Mouse (Mus musculus): ENCODE results near the gene Tecrl. TPM values are rescaled to one million over a fixed set of nuclear protein-coding genes. Genes with fewer than 3 reads are reported as not detected.

The Tecrl gene
- 0.06 TPM in 1 of 2 replicates, not detected in the other for polyA plus RNA-seq (2016; fragmentation: Nextera tagmentation; extraction: Ambion mirVana)

DNA sequence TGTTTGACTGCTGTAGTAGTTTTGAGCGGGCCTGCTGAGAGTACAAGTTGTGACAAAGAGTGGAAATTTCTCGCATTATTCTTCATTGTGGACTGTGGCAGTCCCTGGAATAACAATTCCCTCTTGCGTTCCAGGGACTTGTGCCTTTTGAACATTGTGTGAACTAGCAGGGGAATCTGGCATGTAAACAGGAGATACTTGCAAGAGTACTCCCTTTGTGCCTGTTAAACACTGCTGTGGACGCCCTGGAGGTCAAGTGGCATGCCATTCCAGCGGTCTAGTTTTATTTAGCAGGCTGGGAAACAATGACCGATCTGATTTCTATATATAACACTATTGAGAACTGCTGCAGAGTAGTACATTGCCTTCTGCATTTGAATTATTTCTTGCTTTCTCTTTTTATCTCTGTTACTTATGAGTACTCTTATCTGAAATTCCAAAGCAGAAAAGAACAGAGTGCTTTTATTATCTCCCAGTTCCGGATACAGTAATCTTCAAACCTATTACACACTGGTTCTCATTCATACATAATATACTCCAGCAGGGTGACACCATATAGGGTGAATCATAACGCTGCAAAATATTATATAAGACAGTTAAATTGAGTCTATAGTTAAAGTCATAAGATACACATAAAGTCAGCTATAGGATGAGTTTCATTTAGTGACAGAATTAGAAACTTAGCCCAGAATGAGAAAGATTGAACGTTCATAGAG is at the start of gene Tecrl:
Tecrl (minus strand) TSS at position 350 of the 716 bp plus-strand sequence.
- H3K4me3 ChIP-seq = no peak within 1 kb of the TSS
- no peak for ATAC-seq
- no peak within 1 kb of the TSS for H3K27ac ChIP-seq
- H3K9me3 ChIP-seq (replicated peaks) = no peaks in the 10 kb centered on the region
- WGBS (ENCODE audit: insufficient replicate concordance) = 51% methylated on average over 9 of the region's 9 CpGs
- H3K36me3 ChIP-seq = no peaks in the 10 kb centered on the region
- H3K4me2 ChIP-seq = no peak within 1 kb of the TSS
- no peaks in the 10 kb centered on the region for H3K27me3 ChIP-seq (replicated peaks)
- H3K9ac ChIP-seq = no peak within 1 kb of the TSS
- no peaks in the 10 kb centered on the region for H3K4me1 ChIP-seq

DNA sequence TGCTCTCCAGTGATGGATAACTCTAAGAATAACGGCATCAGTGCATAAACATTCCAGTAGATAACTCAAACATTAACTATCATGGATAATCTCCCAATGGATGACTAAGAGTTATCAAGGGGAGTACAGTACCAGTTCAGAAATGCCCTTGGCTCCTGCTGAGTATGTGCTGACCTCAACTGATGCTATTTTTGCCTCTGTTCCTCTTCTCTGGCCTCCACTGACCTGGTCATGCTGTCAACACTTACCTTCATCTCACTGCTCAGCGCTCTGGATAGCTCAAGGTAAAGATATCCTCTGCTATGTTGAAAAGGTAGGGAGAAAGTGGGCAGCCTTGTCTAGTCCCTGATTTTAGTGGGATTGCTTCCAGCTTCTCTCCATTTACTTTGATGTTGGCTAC is 30.0 kb upstream of the Tecrl start:
- H3K4me3 ChIP-seq = no peak overlapping the region
- no peak overlapping the region for H3K9ac ChIP-seq
- no peaks in the 10 kb centered on the region for H3K9me3 ChIP-seq (replicated peaks)
- 66% methylated on average over 2 of the region's 2 CpGs for WGBS (ENCODE audit: insufficient replicate concordance)
- H3K27ac ChIP-seq = no peak overlapping the region
- H3K4me2 ChIP-seq = no peak overlapping the region
- no peaks in the 10 kb centered on the region for H3K4me1 ChIP-seq
- no peaks in the 10 kb centered on the region for H3K36me3 ChIP-seq
- no peak for ATAC-seq
- no peaks in the 10 kb centered on the region for H3K27me3 ChIP-seq (replicated peaks)

DNA sequence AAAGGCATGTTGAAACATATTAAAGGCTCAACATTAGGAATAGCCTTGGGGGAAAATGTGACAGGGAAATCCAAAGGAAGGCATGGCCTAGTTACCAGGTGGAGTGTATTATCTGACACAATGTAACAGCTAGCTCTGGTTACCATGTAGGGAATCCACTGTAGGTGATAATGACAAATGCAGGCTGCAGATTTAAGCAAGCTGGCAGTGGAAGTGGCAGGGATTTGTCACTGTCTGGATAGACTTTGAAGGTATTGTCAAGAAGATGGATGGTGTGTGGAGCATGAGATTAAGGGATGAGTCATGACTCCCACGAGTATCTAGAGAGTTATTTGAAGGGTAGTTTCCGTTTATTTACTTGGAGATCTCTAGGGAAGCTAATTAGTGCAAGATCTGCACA is 3.4 kb downstream of the Tecrl start:
- H3K9me3 ChIP-seq (replicated peaks) = no peaks in the 10 kb centered on the region
- no peak for ATAC-seq
- H3K9ac ChIP-seq = no peak overlapping the region
- no peaks in the 10 kb centered on the region for H3K27me3 ChIP-seq (replicated peaks)
- H3K4me2 ChIP-seq = no peak overlapping the region
- no peak overlapping the region for H3K27ac ChIP-seq
- H3K4me3 ChIP-seq = no peak overlapping the region
- no peaks in the 10 kb centered on the region for H3K36me3 ChIP-seq
- H3K4me1 ChIP-seq = no peaks in the 10 kb centered on the region
- 12% methylated on average over 2 of the region's 2 CpGs for WGBS (ENCODE audit: insufficient replicate concordance)

DNA sequence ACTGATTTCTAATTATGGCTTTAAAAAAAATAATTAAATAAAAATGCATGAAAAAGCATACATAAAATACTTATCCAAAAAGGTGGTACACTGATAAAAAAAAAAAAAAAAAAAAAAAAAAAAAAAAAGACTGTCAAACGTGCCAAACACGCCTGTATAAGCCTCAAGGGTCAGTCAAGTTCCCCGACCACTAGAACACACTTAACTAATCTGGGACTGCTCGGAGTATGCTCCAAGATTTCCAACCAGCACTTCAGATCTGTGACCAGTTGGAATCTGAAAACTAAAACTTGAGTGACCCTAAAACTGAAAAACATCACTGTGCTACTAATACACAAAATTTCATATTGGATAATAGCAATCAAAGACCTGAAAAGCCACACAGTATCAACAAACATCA is 15.9 kb downstream of the Tecrl start:
- Histone ChIP-seq H3K27ac (no peak overlapping the region), H3K4me2 (no peak overlapping the region), H3K27me3 (replicated peaks) (no peaks in the 10 kb centered on the region), H3K9me3 (replicated peaks) (no peaks in the 10 kb centered on the region), H3K4me1 (no peaks in the 10 kb centered on the region), H3K9ac (no peak overlapping the region), H3K36me3 (no peaks in the 10 kb centered on the region), H3K4me3 (no peak overlapping the region)
- WGBS (ENCODE audit: insufficient replicate concordance) = 52% methylated on average over 4 of the region's 4 CpGs
- no peak for ATAC-seq

DNA sequence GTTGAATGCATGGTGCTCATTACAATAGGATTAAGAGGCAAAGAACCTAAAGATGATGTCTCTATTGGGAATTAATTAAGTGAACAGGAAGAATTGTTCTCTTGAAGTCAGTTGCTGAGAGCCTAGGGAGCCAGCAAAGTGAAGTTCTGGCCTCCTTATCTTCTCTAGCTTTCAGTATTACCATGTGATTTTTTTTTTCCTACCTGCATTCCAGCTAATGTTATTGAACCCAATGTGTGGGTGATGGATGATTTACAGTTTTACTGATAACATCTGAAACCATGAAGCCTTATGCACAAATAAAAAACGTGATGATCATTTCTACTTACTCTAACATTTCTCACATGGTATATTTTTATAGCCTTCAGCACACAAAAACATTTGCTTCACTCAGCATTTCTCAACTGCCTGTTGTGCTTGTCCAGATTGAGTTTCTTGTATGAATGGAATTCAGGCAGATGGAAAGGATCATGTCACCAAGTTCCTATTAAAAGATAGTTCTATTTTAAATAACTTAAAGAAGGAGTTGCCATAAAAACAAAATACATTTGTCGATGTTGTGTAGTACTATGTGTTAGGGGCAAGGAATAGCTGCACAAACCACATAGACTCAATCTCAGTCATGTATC is 87.7 kb downstream of the Tecrl start:
- H3K9ac ChIP-seq = no peak overlapping the region
- 51% methylated on average over 2 of the region's 2 CpGs for WGBS (ENCODE audit: insufficient replicate concordance)
- no peak for ATAC-seq

DNA sequence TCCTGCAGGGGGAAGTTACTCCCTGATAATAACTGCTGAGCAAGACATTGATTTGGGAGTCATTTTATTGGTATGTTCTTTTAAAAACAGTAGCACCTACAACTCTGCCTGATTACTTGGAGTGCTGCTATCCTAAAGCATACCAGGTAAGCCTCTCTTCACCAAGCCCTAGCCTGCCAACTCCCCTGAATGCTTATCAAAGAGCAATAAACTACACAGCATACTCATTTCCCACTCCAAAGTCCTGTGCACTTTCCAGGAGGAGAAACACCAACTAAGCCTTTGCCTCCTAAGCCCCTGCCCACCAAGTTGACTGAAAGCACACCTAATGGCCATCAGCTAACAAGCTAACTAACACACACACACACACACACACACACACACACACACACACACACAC is 94.9 kb downstream of the Tecrl start:
- Histone ChIP-seq H3K27me3 (replicated peaks) (no peaks in the 10 kb centered on the region), H3K4me2 (no peak overlapping the region), H3K27ac (no peak overlapping the region), H3K9me3 (replicated peaks) (no peaks in the 10 kb centered on the region), H3K4me3 (no peak overlapping the region), H3K4me1 (no peaks in the 10 kb centered on the region), H3K36me3 (no peaks in the 10 kb centered on the region), H3K9ac (no peak overlapping the region)
- ATAC-seq = no peak

More for the DNA sequence above, 87.7 kb downstream of the Tecrl start:
- Histone ChIP-seq H3K27me3 (replicated peaks) (no peaks in the 10 kb centered on the region), H3K36me3 (no peaks in the 10 kb centered on the region), H3K27ac (no peak overlapping the region), H3K4me3 (no peak overlapping the region), H3K4me2 (no peak overlapping the region), H3K4me1 (no peaks in the 10 kb centered on the region), H3K9me3 (replicated peaks) (no peaks in the 10 kb centered on the region)

DNA sequence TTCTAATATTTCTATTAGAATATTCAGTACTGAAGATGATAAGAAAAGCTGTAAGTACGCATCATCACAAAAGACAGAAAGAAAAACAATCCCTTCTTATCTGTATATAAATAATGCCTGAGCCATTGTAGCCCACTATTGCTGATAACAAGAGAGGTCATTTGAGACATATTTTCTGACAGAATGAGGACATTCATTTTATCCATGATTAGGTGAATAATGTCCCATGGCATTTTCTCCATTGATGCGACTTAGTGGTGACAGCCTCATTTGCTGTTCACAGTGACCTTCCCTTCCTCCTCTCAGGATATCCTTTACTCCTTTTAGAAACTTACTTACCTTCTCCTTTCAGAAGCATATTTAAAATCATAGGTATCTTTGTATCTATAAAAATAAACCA is 100.9 kb downstream of the Tecrl start:
- WGBS (ENCODE audit: insufficient replicate concordance) = 76% methylated on average over 2 of the region's 2 CpGs
- H3K9ac ChIP-seq = no peak overlapping the region

DNA sequence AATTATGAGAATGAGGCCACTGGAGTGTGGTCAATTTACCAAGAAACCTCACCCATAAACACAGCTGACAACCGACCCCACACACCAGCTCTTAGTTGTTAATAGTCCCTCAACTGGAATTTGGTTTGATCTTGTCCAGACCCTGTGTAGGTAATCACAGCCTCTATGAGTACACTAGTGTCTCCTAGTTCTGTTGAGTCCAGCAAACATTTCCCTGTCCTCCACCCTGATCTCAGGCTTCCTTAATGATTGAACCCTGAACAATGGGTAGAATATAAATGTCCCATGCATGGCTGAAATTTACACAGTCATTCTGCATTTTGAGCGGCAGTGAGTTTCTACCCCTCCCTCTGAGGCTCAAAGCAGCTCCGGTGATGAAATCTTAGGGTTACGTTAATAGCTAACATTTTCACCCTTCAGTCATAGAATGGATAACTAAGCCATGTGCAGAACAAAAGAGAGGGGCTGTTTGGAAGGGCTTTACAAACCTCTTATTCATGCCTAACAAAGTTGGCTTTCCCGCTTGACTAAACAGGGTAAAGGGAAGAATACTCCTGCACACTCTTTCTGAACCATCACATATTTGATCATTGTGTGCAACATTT is 116.0 kb downstream of the Tecrl start:
- H3K9me3 ChIP-seq (replicated peaks) = no peaks in the 10 kb centered on the region
- H3K9ac ChIP-seq = no peak overlapping the region
- no peak overlapping the region for H3K4me3 ChIP-seq
- H3K27me3 ChIP-seq (replicated peaks) = no peaks in the 10 kb centered on the region
- ATAC-seq = no peak
- no peaks in the 10 kb centered on the region for H3K4me1 ChIP-seq
- H3K27ac ChIP-seq = no peak overlapping the region
- H3K4me2 ChIP-seq = no peak overlapping the region
- no peaks in the 10 kb centered on the region for H3K36me3 ChIP-seq
- WGBS (ENCODE audit: insufficient replicate concordance) = 70% methylated on average over 5 of the region's 5 CpGs

More for the DNA sequence above, 100.9 kb downstream of the Tecrl start:
- no peaks in the 10 kb centered on the region for H3K4me1 ChIP-seq
- no peak overlapping the region for H3K4me2 ChIP-seq
- H3K9me3 ChIP-seq (replicated peaks) = no peaks in the 10 kb centered on the region
- H3K27ac ChIP-seq = no peak overlapping the region
- H3K4me3 ChIP-seq = no peak overlapping the region
- H3K27me3 ChIP-seq (replicated peaks) = no peaks in the 10 kb centered on the region
- ATAC-seq = no peak
- no peaks in the 10 kb centered on the region for H3K36me3 ChIP-seq
